Mouse (Mus musculus) CH12.LX (cell line): ENCODE data around the gene Atl3. TPM values are rescaled to one million over a fixed set of nuclear protein-coding genes. Genes with fewer than 3 reads are reported as not detected.

Experiments used
- DNase-seq: peaks from one replicate; pipeline ENCODE4 v3.0.0-alpha.2; 2013; ENCODE audit errors: extremely low read depth
- H3K27ac ChIP-seq: 2 replicates; pipeline ENCODE4 v1.5.1; 2012; ENCODE audit warnings: low read depth, mild to moderate bottlenecking, control low read depth, moderate library complexity; ENCODE audit not compliant: insufficient read depth
- H3K27me3 ChIP-seq: replicated peaks from 2 replicates; pipeline ENCODE3; 2012; ENCODE audit warnings: inconsistent platforms
- H3K36me3 ChIP-seq, 2 experiments: replicated peaks in 1 of 2; 2 replicates each; pipeline versions ENCODE3 to v1.6.1; 2012; ENCODE audit warnings: inconsistent platforms in 1 of 2, low read length in 1 of 2, mild to moderate bottlenecking in 1 of 2, mixed read lengths in 1 of 2, moderate library complexity in 1 of 2; ENCODE audit not compliant: control insufficient read depth in 1 of 2, insufficient read depth in 1 of 2
- H3K4me1 ChIP-seq, 2 experiments: 2 replicates each; pipeline ENCODE4 v1.6.1; 2012; ENCODE audit warnings: inconsistent platforms in 1 of 2, moderate library complexity in 1 of 2; ENCODE audit not compliant: insufficient read depth in 2 of 2, control insufficient read depth in 1 of 2
- H3K4me2 ChIP-seq: 2 replicates; pipeline ENCODE4 v1.6.1; 2012; ENCODE audit warnings: low read depth, mild to moderate bottlenecking, control low read depth; ENCODE audit not compliant: poor library complexity, insufficient read depth, severe bottlenecking
- H3K4me3 ChIP-seq, 3 experiments: fragments of 150-350 bp in 1 of 3; sonication (generic) in 1 of 3; replicated peaks in 1 of 3; 2 replicates each; pipeline versions ENCODE3 to v1.5.1; 2011 to 2012; ENCODE audit warnings: low read depth in 2 of 3, low read length in 2 of 3, mild to moderate bottlenecking in 2 of 3, moderate library complexity in 2 of 3, control low read depth in 1 of 3, improper control_type of control experiment in 1 of 3, inconsistent platforms in 1 of 3, mixed read lengths in 1 of 3; ENCODE audit not compliant: poor library complexity in 1 of 3
- H3K79me2 ChIP-seq: replicated peaks from 2 replicates; pipeline ENCODE4 v1.6.1; 2012; ENCODE audit warnings: mild to moderate bottlenecking, moderate library complexity; ENCODE audit not compliant: control insufficient read depth, poor library complexity, insufficient read depth, severe bottlenecking; ENCODE audit errors: extremely low read depth
- H3K9ac ChIP-seq: 2 replicates; pipeline ENCODE4 v1.6.1; 2012; ENCODE audit warnings: low read depth, mild to moderate bottlenecking, control low read depth, moderate library complexity; ENCODE audit not compliant: insufficient read depth
- H3K9me3 ChIP-seq: replicated peaks from 2 replicates; pipeline ENCODE3; 2012; ENCODE audit warnings: low read length, inconsistent platforms, mixed read lengths
- EP300 ChIP-seq: IDR thresholded peaks from 2 replicates; pipeline ENCODE4 v1.6.1; 2011; ENCODE audit warnings: low read length, improper control_type of control experiment
- MYC ChIP-seq: IDR thresholded peaks from 2 replicates; pipeline ENCODE4 v1.6.1; 2011; ENCODE audit warnings: low read depth, mild to moderate bottlenecking, improper control_type of control experiment, low read length
- PAX5 ChIP-seq: IDR thresholded peaks from 2 replicates; pipeline ENCODE4 v1.6.1; 2012; ENCODE audit warnings: low read length, inconsistent platforms, mixed read lengths
- POLR2AphosphoS2 ChIP-seq: IDR thresholded peaks from 2 replicates; pipeline ENCODE4 v1.6.1; 2011; ENCODE audit warnings: low read depth, low read length, improper control_type of control experiment
- SMC3 ChIP-seq: IDR thresholded peaks from 2 replicates; pipeline ENCODE4 v1.6.1; 2011; ENCODE audit warnings: low read depth, low read length, improper control_type of control experiment
- USF1 ChIP-seq: IDR thresholded peaks from 2 replicates; pipeline ENCODE4 v1.6.1; 2014; ENCODE audit warnings: low read depth, mild to moderate bottlenecking, inconsistent platforms, low read length, improper control_type of control experiment
- ZMIZ1 ChIP-seq: IDR thresholded peaks from 2 replicates; pipeline ENCODE4 v1.6.1; 2012; ENCODE audit warnings: low read depth, mild to moderate bottlenecking, inconsistent platforms, low read length, improper control_type of control experiment
- ZNF384 ChIP-seq: IDR thresholded peaks from 2 replicates; pipeline ENCODE4 v1.6.1; 2012; ENCODE audit warnings: low read depth, low read length, improper control_type of control experiment, inconsistent platforms
- dilution Hi-C: fragments of 300-500 bp; cut with MboI; formaldehyde crosslinking; loops from 2 replicates; pipeline ENCODE4 v1.14.3; 2020; ENCODE audit warnings: low sequenced_read_pairs; ENCODE audit not compliant: extremely low pct_unique_long_range_greater_than_20kb, extremely low pct_ligation_motif_present
- in situ Hi-C: fragments of 300-500 bp; cut with MboI; formaldehyde crosslinking; loops from 3 replicates; pipeline ENCODE4 v1.14.3; 2019; ENCODE audit warnings: low sequenced_read_pairs, low pct_ligation_motif_present, low pct_unique_long_range_greater_than_20kb, mixed read lengths
- polyA plus RNA-seq: library from polyadenylated mRNA; unstranded; fragments of >175 nt; gene quantifications from 2 replicates; pipeline ENCODE4 v1.2.1, GENCODE M21; 2012; ENCODE audit warnings: low read depth; ENCODE audit not compliant: insufficient read length
- total RNA-seq, 2 experiments: library from RNA; depleted of rRNA; stranded (reverse); fragments of 300-350 nt in 1 of 2; fragments of >200 nt in 1 of 2; gene quantifications; 2 replicates each; pipeline ENCODE4 v1.2.3; 2012 to 2014

Gene Atl3
- total and polyA plus RNA-seq, 3 experiments, result 9.2 to 17.5 (median 14.3) TPM

GRCm38 (mm10) chr19:7585764-7586163 lies 91.9 kb downstream of the Atl3 start:
- TF ChIP-seq ZMIZ1, result no peak
- TF ChIP-seq ZNF384, result no peak
- no peak for TF ChIP-seq MYC
- TF ChIP-seq EP300, result no peak
- TF ChIP-seq SMC3, result no peak
- TF ChIP-seq POLR2AphosphoS2, result no peak
- TF ChIP-seq USF1, result no peak
- TF ChIP-seq PAX5, result no peak
- TF ChIP-seq, all 38 proteins: peak for 0
- in situ Hi-C loops (no loop called here), dilution Hi-C loops (no loop called here)
- Histone ChIP-seq H3K27me3 (no peaks in the 10 kb centered on the region), H3K9me3 (peaks cover 4% of the 10 kb centered on the region), H3K9ac (no peak overlapping the region), H3K36me3 (peaks cover 19 to 42% of the 10 kb centered on the region in 2 experiments), H3K27ac (no peak overlapping the region), H3K4me3 (no peak overlapping the region), H3K4me1 (peaks cover 2 to 12% of the 10 kb centered on the region in 2 experiments; a peak in 3 of 4 replicates), H3K4me2 (no peak overlapping the region), H3K79me2 (no peaks in the 10 kb centered on the region)
- DNase-seq, result no peak

Other genes with a start within 250 kb of the Atl3 start
- 12.0 and 13.3 TPM in 2 replicates for gene Rcor2, start 226.7 kb upstream of the Atl3 start, total RNA-seq (2012; rRNA removed)
- gene Rcor2, start 226.7 kb upstream of the Atl3 start, total RNA-seq (2014; rRNA removed), result 9.2 and 10.3 TPM in 2 replicates
- gene Rcor2, start 226.7 kb upstream of the Atl3 start, polyA plus RNA-seq, result 22.8 and 28.2 TPM in 2 replicates
- gene Mark2, start 152.2 kb upstream of the Atl3 start, total RNA-seq (2012; rRNA removed), result 19.0 and 20.6 TPM in 2 replicates
- 6.3 and 8.1 TPM in 2 replicates for gene Mark2, start 152.2 kb upstream of the Atl3 start, total RNA-seq (2014; rRNA removed)
- 33.4 and 34.4 TPM in 2 replicates for gene Mark2, start 152.2 kb upstream of the Atl3 start, polyA plus RNA-seq
- 9.0 and 10.1 TPM in 2 replicates for gene Spindoc, start 111.0 kb upstream of the Atl3 start, total RNA-seq (2012; rRNA removed)
- gene Spindoc, start 111.0 kb upstream of the Atl3 start, total RNA-seq (2014; rRNA removed), result 7.9 and 10.6 TPM in 2 replicates
- 15.7 and 21.7 TPM in 2 replicates for gene Spindoc, start 111.0 kb upstream of the Atl3 start, polyA plus RNA-seq
- gene 2700081O15Rik, start 76.4 kb upstream of the Atl3 start, total RNA-seq (2012; rRNA removed), result 9.8 and 10.5 TPM in 2 replicates
- gene 2700081O15Rik, start 76.4 kb upstream of the Atl3 start, total RNA-seq (2014; rRNA removed), result 7.1 and 7.2 TPM in 2 replicates
- 12.2 and 12.3 TPM in 2 replicates for gene 2700081O15Rik, start 76.4 kb upstream of the Atl3 start, polyA plus RNA-seq
- gene Rtn3, start 10.8 kb upstream of the Atl3 start, total RNA-seq (2012; rRNA removed), result 29.0 and 32.7 TPM in 2 replicates
- 33.0 and 39.1 TPM in 2 replicates for gene Rtn3, start 10.8 kb upstream of the Atl3 start, total RNA-seq (2014; rRNA removed)
- 97.5 and 102 TPM in 2 replicates for gene Rtn3, start 10.8 kb upstream of the Atl3 start, polyA plus RNA-seq
- gene Pla2g16, start 63.4 kb downstream of the Atl3 start, total RNA-seq (2012; rRNA removed), result 19.9 and 28.2 TPM in 2 replicates
- 17.9 and 19.5 TPM in 2 replicates for gene Pla2g16, start 63.4 kb downstream of the Atl3 start, total RNA-seq (2014; rRNA removed)
- gene Pla2g16, start 63.4 kb downstream of the Atl3 start, polyA plus RNA-seq, result 12.5 and 15.4 TPM in 2 replicates
- gene Lgals12, start 113.2 kb downstream of the Atl3 start, total RNA-seq (2012; rRNA removed), result not detected in 2 replicates
- gene Lgals12, start 113.2 kb downstream of the Atl3 start, total RNA-seq (2014; rRNA removed), result not detected in 2 replicates
- gene Lgals12, start 113.2 kb downstream of the Atl3 start, polyA plus RNA-seq, result not detected in 2 replicates
- gene Hrasls5, start 118.5 kb downstream of the Atl3 start, total RNA-seq (2012; rRNA removed), result not detected in 2 replicates
- gene Hrasls5, start 118.5 kb downstream of the Atl3 start, total RNA-seq (2014; rRNA removed), result not detected in 2 replicates
- not detected in 2 replicates for gene Hrasls5, start 118.5 kb downstream of the Atl3 start, polyA plus RNA-seq
- gene Slc22a19, start 217.3 kb downstream of the Atl3 start, total RNA-seq (2012; rRNA removed), result not detected in 2 replicates
- not detected in 2 replicates for gene Slc22a19, start 217.3 kb downstream of the Atl3 start, total RNA-seq (2014; rRNA removed)
- gene Slc22a19, start 217.3 kb downstream of the Atl3 start, polyA plus RNA-seq, result not detected in 2 replicates